Mouse (Mus musculus): Measurements from ENCODE around the gene Ccdc38.
A peak's percentile ranks its signal among the peaks of the same experiment; 100 is the strongest.

Ccdc38 gene

GRCm38 (mm10) chr10:93609236-93609635 lies 68.8 kb downstream of the Ccdc38 start:
- DNase-seq (ENCODE audit: low read depth, low spot score), result no peak

GRCm38 (mm10) chr10:93610896-93611295 lies 70.5 kb downstream of the Ccdc38 start:
- DNase-seq (ENCODE audit: low read depth, low spot score), result no peak

- DNase-seq (ENCODE audit: low read depth, low spot score), result peak; percentile 55
Measured at GRCm38 (mm10) chr10:93611419-93612007, 71.1 kb downstream of the Ccdc38 start.

- DNase-seq (ENCODE audit: low read depth, low spot score), result peak; percentile 49
Measured at GRCm38 (mm10) chr10:93614850-93615249, 74.4 kb downstream of the Ccdc38 start.

- DNase-seq (ENCODE audit: low read depth, low spot score), result no peak
Measured at GRCm38 (mm10) chr10:93620438-93621179, 80.2 kb downstream of the Ccdc38 start.

- DNase-seq (ENCODE audit: low read depth, low spot score), result no peak
Measured at GRCm38 (mm10) chr10:93623725-93624124, 83.3 kb downstream of the Ccdc38 start.

GRCm38 (mm10) chr10:93624151-93624550 lies 83.7 kb downstream of the Ccdc38 start:
- DNase-seq (ENCODE audit: low read depth, low spot score), result no peak

- no peak for DNase-seq (ENCODE audit: low read depth, low spot score)
Measured at GRCm38 (mm10) chr10:93630310-93630709, 89.9 kb downstream of the Ccdc38 start.

- no peak for DNase-seq (ENCODE audit: low read depth, low spot score)
Measured at GRCm38 (mm10) chr10:93632086-93632485, 91.7 kb downstream of the Ccdc38 start.

- DNase-seq (ENCODE audit: low read depth, low spot score), result no peak
Measured at GRCm38 (mm10) chr10:93633563-93633962, 93.1 kb downstream of the Ccdc38 start.
